Mouse (Mus musculus): ENCODE measurements at regions not wholly inside any gene's neighbourhood (a gene's known extent, or its start where the extent isn't known, plus 50 kb on each side); places are given as distances from the start of the nearest gene placed in this dataset.

DNA sequence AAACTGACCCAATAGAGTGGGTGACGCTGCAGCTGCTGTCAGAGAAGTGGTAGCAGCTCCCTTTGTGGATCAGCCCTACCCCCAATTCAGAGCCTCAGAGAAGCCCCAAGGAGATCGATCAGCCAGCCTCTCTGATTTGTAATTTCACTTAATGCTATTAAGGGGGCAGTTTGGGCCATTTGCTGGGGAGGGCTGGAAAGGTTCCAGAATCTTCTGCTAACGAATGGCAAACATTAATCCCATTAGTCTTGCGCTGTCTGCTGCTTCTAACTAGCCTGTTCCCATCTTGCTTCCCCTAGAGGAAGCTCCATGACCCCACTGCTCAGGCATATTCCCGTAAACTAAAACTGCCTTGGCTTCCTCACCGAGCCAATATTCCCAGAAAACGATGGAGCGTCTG is 59.9 kb upstream of the Lrrn2 start:
- Histone ChIP-seq H3K9ac (no peak overlapping the region), H3K4me2 (no peak overlapping the region), H3K4me1 (replicated peaks) (peaks cover 26% of the 10 kb centered on the region), H3K4me3 (no peak overlapping the region), H3K27ac (no peak overlapping the region), H3K36me3 (no peaks in the 10 kb centered on the region), H3K27me3 (0 out of 2 replicates have a peak, but pooled peaks cover 3% of the 10 kb centered on the region), H3K9me3 (no peaks in the 10 kb centered on the region)
- WGBS, result 48% methylated on average over 8 of the region's 8 CpGs
- ATAC-seq (ENCODE audit: low FRiP score), result 0 out of 2 replicates have a peak, but pooled peaks have one; percentile 13

DNA sequence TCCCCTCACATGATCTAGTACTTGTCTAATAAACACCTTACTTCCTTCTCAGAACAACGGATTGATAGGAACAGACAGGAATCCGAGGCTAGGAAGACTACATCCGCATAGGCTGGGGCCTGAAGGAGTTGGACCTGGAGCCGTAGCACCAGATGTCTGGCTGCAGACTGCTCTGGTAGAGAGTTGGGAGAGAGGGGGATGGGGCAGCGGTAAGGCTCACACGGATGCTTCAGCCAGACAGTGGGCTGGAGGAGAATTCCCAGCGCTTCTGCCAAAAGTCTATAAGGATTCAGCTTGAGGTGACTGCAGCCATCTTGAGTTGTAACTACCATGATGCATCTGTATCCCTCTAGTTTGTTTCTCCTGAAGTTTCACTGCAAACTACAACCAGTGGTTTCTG is 61.8 kb upstream of the Lrrn2 start:
- Histone ChIP-seq H3K27me3 (peaks cover 5% of the 10 kb centered on the region; the same call in 1 of the 2 replicates), H3K4me1 (replicated peaks) (peaks cover 26% of the 10 kb centered on the region), H3K9ac (no peak overlapping the region), H3K27ac (no peak overlapping the region), H3K9me3 (no peaks in the 10 kb centered on the region), H3K4me3 (no peak overlapping the region), H3K4me2 (no peak overlapping the region), H3K36me3 (no peaks in the 10 kb centered on the region)
- WGBS, result 61% methylated on average over 7 of the region's 7 CpGs
- no peak for ATAC-seq (ENCODE audit: low FRiP score)

DNA sequence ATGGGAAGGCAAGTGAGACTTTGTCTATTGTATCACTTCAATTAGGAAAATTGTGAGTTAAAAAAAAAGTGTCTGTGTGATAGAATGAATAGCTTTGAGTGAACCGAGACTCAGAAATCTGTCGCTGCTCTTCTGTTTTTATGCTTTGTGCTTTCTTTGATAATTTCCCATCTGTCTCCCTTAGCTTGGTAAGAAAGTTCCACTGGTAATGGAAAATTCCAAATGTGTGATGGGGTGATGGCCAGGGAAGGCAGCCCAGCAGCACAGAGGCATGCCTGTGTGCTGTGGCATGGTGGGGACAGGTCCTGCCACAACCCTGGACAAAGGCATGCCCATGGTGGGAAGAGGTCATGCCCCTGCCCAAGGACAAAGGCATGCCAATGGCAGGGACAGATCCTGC is 62.7 kb upstream of the Lrrn2 start:
- Histone ChIP-seq H3K36me3 (no peaks in the 10 kb centered on the region), H3K27me3 (peaks cover 5% of the 10 kb centered on the region; the same call in 1 of the 2 replicates), H3K27ac (no peak overlapping the region), H3K9ac (no peak overlapping the region), H3K4me1 (replicated peaks) (peaks cover 22% of the 10 kb centered on the region), H3K9me3 (no peaks in the 10 kb centered on the region), H3K4me2 (no peak overlapping the region), H3K4me3 (no peak overlapping the region)
- ATAC-seq (ENCODE audit: low FRiP score), result no peak
- WGBS, result 87% methylated on average over 2 of the region's 2 CpGs

DNA sequence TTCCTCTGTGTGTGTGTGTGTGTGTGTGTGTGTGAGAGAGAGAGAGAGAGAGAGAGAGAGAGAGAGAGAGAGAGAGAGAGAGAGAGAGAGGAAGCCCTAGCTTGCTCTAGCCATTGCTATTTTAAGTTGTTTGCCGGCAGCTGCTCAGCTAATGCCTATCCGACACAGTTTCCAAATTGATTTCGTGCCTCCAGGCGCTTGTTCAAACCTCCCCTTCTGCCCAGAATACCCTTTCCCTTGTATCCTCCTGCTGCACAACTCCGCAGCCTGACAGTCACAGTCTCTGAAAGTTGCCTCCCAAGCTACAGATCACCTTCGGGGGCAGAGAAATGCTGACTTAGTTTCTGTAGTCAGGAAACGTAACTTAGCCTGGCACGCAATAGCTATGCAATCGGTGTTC is 63.9 kb upstream of the Nfasc start:
- Histone ChIP-seq H3K36me3 (no peaks in the 10 kb centered on the region), H3K4me3 (no peak overlapping the region), H3K4me2 (no peak overlapping the region), H3K4me1 (replicated peaks) (peaks cover 29% of the 10 kb centered on the region), H3K9me3 (no peaks in the 10 kb centered on the region), H3K27ac (no peak overlapping the region), H3K9ac (no peak overlapping the region), H3K27me3 (0 out of 2 replicates have a peak, but pooled peaks cover 8% of the 10 kb centered on the region)
- WGBS, result 62% methylated on average over 9 of the region's 9 CpGs
- no peak for ATAC-seq (ENCODE audit: low FRiP score)

DNA sequence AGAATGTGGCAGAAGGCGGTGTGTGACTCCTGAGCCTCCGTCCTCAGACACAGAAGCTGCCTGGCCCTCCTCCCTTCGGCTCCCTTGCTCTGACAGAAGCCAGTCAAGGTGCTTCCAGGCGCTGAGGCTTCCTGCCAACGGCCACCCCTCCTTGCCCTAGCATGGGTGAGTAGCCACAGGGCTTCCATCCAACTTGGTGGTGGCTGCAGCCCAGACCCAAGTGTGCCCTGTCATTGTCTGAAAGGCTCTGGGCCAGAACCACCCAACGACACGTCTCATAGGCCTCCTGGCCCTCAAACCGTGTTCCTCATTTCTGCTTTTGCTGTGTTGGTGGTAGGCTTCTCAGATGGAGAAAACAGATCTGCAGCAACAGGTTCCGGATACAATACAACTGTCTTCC is 62.2 kb upstream of the Nfasc start:
- WGBS, result 86% methylated on average over 9 of the region's 9 CpGs
- H3K36me3 ChIP-seq, result no peaks in the 10 kb centered on the region
- H3K27me3 ChIP-seq, result peaks cover 19% of the 10 kb centered on the region
- ATAC-seq (ENCODE audit: low FRiP score), result no peak
- H3K9ac ChIP-seq, result no peak overlapping the region
- no peak overlapping the region for H3K4me3 ChIP-seq
- H3K4me1 ChIP-seq (replicated peaks), result peaks cover 44% of the 10 kb centered on the region
- H3K9me3 ChIP-seq, result no peaks in the 10 kb centered on the region
- no peak overlapping the region for H3K4me2 ChIP-seq
- H3K27ac ChIP-seq, result no peak overlapping the region

DNA sequence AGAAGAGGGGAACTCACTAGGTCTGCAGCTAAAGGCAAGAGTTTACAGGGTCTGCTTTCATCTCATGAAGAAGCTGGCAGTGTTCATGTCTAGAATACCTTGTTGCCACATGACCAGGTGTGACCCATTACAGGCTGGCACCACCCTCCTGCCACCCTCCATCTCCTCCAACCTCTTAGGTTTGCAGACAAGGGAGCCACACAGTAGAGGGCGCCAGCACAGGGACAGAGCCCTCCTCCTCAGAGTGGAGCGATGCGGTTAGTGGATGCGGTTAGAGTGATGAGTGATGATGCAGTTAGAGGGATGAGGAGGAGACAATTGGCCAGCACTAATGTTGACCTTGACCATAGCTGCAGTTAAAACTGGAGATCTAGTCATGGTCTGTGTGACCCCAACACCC is 60.8 kb upstream of the Nfasc start:
- Histone ChIP-seq H3K9me3 (no peaks in the 10 kb centered on the region), H3K4me1 (replicated peaks) (peaks cover 44% of the 10 kb centered on the region), H3K27me3 (peaks cover 22% of the 10 kb centered on the region), H3K9ac (no peak overlapping the region), H3K27ac (no peak overlapping the region), H3K4me3 (no peak overlapping the region), H3K4me2 (no peak overlapping the region), H3K36me3 (no peaks in the 10 kb centered on the region)
- 39% methylated on average over 4 of the region's 4 CpGs for WGBS
- ATAC-seq (ENCODE audit: low FRiP score), result no peak

DNA sequence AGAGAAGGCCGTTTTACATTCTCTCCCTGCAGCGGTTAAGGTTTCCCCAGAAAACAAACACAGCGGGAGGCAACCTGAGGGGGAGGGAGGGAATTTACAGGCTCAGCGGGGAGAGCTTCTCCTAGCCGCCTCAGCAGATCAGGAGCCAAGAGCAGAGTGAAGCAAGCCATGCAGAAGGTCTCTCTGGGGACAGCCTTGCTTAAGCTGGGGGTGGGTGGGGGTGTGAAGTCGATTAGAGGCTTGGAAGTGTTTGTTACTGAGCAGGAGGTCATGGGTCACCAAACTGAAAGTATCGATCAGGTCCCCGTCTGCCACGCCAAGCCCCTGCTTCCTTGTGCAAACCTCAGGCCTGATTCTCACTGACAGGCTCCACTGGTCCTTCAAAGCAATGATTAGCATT is 58.7 kb upstream of the Nfasc start:
- ATAC-seq (ENCODE audit: low FRiP score), result peak; percentile 36; the same call in 1 of the 2 replicates
- 0 out of 2 replicates have a peak overlapping the region, but pooled peaks have one; percentile 11 for H3K4me2 ChIP-seq
- H3K27me3 ChIP-seq, result peaks cover 22% of the 10 kb centered on the region
- no peaks in the 10 kb centered on the region for H3K36me3 ChIP-seq
- 1% methylated on average over 9 of the region's 9 CpGs for WGBS
- H3K4me1 ChIP-seq (replicated peaks), result peaks cover 36% of the 10 kb centered on the region
- H3K27ac ChIP-seq, result 0 out of 2 replicates have a peak overlapping the region, but pooled peaks have one; percentile 20
- no peak overlapping the region for H3K4me3 ChIP-seq
- H3K9me3 ChIP-seq, result no peaks in the 10 kb centered on the region
- no peak overlapping the region for H3K9ac ChIP-seq

DNA sequence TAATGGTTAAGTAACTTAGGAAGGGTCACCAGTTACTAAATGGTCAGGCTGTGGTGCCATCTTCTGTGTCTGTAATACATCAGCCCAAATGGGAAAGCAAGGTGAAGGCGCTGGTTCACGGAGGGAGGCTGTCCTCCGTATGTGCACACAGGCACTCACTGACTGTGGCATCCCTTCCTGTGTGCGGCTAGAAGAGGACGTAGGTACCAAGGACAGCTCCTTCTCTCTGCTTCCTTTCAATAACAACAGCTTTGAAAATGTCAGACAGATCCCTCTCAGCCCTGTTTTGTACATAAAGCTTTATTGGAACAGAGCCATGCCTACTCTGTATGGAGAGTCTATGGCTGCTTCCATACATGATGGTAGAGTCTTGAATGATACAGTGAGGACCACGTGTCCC is 57.7 kb upstream of the Nfasc start:
- H3K9ac ChIP-seq, result no peak overlapping the region
- no peak overlapping the region for H3K27ac ChIP-seq
- H3K4me1 ChIP-seq (replicated peaks), result peaks cover 28% of the 10 kb centered on the region
- no peak for ATAC-seq (ENCODE audit: low FRiP score)
- no peaks in the 10 kb centered on the region for H3K9me3 ChIP-seq
- H3K4me2 ChIP-seq, result no peak overlapping the region
- H3K4me3 ChIP-seq, result no peak overlapping the region
- H3K27me3 ChIP-seq, result peaks cover 20% of the 10 kb centered on the region
- WGBS, result 9% methylated on average over 6 of the region's 6 CpGs
- no peaks in the 10 kb centered on the region for H3K36me3 ChIP-seq

DNA sequence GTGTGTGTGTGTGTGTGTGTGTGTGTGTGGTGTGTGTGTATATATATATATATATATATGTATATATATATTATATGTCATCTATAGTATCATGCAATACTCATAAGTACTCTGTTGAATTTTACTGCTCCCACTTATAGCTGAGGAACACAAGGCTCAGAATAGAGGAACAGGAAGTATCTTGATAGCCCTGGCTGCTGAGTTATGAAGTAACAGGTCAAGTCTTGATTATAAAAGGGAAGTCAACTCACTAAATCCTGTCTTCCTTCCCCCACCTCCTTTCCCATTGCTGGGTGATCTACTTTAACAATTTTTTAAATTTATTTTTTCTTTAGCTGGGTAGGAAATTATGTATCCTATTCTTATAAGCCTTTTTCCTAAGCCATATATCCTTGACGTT is 52.9 kb upstream of the Nfasc start:
- Histone ChIP-seq H3K27me3 (peaks cover 10% of the 10 kb centered on the region), H3K4me2 (no peak overlapping the region), H3K9me3 (no peaks in the 10 kb centered on the region), H3K36me3 (no peaks in the 10 kb centered on the region), H3K27ac (no peak overlapping the region), H3K4me3 (no peak overlapping the region), H3K9ac (no peak overlapping the region), H3K4me1 (replicated peaks) (peaks cover 4% of the 10 kb centered on the region)
- no peak for ATAC-seq (ENCODE audit: low FRiP score)
- WGBS, result 89% methylated on average over 1 of the region's 1 CpGs
